Mouse (Mus musculus): Measurements from ENCODE around the gene Slc25a4. TPM values are rescaled to one million over a fixed set of nuclear protein-coding genes. Genes with fewer than 3 reads are reported as not detected.
"Not testable (repeated sequence)": the region's sequence is repeated elsewhere in the genome, so short reads cannot be mapped to it uniquely, and the experiment has no call there.

The Slc25a4 gene
- 100 to 1,000 TPM; 273 to 285 TPM for total RNA-seq (2021)
- long read RNA-seq, experiment 1, transcript Slc25a4-201 (4 exons, 1,925 nt): major isoform, 622 of 791 reads
- long read RNA-seq, experiment 1, partial matches to known transcripts: 14 of 791 reads
- long read RNA-seq, experiment 1, other reads (novel, unspliced or antisense): 154 of 791 reads
- long read RNA-seq, experiment 2, transcript Slc25a4-201 (4 exons, 1,925 nt): major isoform, 733 of 950 reads
- long read RNA-seq, experiment 2, partial matches to known transcripts: 213 of 950 reads
- long read RNA-seq, experiment 2, other reads (novel, unspliced or antisense): 4 of 950 reads

DNA sequence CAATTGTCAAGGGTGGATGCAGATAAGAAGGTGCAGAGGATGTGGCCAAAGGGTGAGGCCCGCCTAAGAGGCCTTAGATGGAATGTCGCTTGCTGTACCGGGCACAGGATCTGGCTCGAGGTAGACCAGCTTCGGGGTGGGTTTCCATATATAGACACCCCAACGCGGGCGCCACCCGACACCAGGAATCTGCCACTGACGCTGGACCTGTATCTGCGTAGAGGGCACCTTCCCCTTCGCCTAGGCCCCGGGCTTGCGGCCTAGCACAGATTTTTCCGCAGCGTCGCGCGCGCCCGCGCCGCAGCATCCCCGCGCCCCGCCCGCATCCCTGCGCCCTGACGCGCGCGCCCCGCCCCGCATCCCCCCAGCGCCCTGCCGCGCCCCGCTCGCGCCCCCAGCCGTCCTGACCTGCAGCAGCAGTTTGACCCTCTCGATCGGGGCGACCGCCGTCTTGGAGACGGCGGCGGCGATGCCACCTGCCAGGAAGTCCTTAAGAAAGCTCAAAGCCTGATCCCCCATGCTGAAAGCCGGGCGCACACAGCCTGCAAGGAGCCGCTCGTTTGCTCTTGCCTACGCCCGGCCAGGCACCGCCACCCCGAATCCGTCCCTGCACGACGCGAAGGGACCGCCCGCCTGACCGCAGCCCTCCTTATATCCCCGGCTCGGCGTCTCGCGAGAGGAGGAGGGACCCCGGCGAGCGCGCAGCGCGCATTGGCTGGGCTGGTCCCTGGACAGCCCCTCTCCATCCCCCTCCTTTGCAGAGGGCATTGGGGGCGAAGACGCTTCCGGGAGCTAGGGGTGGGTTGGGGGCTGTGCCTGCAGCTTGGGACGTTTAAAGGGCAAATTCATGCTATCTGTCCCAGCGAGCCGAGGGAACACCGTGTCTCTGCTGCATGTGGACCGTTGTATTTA is at the start of gene Slc25a4:
TSS of gene Slc25a4 (minus strand) at position 881 of the 912 bp plus-strand sequence.
- peak; percentile 98 to 99 for DNase-seq (ENCODE audit: low spot score in 2 of 2)

DNA sequence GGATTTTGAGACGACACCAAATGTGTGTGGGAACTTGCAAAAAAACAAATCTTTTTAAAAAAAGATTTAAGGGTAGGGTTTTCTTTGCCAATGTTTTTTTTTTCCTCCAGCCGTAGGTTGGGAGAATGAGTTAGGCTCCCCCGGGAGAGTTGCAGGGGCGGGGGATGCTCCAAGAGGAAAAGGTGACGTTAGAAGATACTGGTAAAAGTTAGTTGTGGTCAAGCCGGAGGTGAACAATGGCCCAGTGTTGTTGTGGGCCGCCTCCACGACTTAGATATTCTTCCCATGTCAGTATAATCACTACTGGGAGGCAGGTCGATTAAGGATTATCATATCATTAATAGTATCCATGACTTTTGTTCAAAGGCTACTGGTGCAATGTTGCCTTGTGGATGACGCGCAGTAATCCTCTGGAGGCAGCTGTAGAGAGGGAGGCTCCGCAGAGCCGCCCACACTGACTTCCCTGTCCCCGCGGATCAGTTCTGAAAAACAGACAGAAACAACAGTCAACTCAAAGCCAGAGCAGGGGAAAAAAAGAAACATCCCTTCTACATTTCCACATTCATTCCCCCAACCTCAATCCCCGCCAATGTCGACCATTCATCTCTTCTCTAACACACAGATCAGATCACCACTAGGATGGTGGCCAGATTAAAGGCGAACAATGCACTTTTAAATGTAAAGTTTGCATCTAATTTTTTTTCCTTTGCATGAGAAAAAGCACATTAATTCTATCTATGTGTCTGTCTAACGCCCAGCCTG is 47.0 kb upstream of the Slc25a4 start:
- no peak for DNase-seq (ENCODE audit: low spot score in 2 of 2)

DNA sequence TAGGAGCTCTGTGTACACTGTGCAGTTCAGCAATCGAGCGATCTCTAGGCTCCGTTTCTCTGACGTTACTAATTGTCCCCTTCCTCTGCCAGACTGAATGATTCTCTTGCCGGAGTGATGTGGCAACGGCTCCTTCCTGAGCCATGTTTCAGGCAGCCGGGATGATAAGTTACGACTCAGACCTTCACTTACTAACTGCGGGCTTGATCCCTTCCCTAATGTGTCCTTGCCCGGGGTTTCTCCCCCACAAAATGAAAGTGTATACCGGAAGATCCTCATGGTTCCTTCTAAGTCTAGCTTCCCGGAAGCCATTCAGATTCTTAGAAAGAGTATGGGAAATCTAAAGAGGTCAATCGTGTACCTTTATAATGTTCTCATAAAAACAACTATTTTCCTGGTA is 41.4 kb upstream of the Slc25a4 start:
- no peak for DNase-seq (ENCODE audit: low spot score in 2 of 2)

DNA sequence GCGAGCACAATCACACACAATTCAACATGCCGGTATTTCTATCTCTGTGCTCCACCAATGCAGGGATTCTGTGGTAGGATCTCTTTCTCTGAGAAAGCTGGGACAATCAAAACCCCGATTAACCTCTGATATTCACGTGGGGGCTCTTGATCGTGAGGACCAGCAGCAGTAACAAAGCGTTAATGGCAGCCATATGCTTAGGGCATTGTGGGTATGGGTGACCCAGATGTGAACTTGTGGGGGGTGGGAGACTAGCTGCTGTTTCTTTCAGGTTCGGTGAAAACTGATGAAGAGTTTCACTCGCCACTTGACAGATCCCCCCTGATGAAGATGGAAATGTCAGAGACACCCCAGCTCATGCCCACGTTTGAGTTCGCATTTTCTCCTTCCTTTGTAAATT is 40.5 kb upstream of the Slc25a4 start:
- no peak for DNase-seq (ENCODE audit: low spot score in 2 of 2)

DNA sequence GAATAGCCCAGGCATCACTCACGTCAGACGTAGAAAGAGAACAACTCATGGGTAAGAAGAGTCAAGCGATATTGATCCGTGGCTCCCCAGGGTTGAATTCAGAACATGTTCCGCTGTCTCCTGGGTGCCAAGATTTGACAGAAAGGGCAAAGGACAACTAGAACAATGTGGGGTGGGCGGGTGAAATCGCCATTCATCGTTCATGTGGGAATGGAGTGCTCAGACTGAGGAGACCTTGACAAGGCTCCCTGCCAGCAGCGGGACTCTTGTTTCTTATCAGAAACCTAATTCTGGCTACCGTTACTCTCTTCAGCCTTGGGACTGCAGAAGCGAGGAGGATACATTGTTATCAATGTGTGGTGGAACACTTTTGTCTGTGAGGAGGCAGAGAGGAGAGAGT is 35.3 kb upstream of the Slc25a4 start:
- no peak for DNase-seq (ENCODE audit: low spot score in 2 of 2)

DNA sequence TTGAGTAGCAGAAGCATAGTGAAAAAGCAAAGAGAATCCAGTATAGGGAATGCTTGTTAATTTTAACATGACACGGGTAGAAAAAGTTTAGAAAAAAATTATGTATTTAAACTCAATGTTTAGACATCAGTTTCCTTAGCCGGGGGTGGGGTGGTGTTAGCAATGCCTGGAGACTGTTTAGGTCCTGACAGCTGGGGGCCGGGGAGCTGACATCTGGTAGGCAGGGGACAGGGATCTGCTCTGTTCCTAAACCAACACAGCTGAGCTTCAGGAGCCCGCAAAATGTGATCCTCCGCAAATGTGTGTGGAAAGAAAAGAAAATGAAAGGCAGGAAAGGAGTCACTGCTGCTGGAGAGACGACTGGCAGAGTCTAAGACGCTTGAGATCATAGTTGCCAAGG is 31.9 kb upstream of the Slc25a4 start:
- no peak for DNase-seq (ENCODE audit: low spot score in 2 of 2)

DNA sequence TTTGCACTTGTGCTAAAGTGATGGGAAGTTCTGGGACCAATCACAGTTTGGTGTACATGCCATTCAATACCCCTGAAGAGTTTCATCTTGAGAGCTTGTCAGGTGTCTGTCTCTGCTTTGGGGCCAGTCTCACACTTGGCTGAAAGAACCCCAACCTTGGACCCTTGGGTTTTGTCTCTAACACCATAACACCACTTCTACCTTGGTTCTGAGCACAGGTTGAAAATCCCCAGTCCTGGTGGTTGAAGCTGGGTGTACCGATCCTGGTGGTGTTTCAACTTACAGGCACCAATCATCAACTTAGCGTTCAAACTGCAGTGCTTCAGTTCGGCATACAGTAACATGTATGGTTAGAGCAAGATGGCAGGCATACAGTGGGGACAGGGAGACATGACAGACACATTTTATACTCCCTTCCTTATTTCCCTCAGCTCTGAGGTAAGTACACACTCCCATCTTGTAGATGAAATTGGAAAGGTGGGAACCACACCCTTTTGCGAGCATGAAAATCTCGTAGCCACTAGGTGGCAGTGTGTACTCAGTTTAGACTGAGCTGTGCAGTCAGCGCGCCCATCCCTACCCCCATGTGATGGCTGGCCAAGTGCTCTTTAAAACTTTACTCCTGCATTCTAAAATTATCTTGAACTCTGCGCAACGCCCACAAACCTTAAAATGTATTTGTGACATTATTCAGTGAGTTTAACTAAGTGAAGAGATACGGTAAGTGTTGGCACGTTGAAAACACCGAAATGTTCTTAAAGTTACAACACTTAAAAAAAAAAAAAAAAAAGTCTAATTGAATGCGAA is 30.7 kb upstream of the Slc25a4 start:
- DNase-seq (ENCODE audit: low spot score in 2 of 2): peak; percentile 43 to 44

DNA sequence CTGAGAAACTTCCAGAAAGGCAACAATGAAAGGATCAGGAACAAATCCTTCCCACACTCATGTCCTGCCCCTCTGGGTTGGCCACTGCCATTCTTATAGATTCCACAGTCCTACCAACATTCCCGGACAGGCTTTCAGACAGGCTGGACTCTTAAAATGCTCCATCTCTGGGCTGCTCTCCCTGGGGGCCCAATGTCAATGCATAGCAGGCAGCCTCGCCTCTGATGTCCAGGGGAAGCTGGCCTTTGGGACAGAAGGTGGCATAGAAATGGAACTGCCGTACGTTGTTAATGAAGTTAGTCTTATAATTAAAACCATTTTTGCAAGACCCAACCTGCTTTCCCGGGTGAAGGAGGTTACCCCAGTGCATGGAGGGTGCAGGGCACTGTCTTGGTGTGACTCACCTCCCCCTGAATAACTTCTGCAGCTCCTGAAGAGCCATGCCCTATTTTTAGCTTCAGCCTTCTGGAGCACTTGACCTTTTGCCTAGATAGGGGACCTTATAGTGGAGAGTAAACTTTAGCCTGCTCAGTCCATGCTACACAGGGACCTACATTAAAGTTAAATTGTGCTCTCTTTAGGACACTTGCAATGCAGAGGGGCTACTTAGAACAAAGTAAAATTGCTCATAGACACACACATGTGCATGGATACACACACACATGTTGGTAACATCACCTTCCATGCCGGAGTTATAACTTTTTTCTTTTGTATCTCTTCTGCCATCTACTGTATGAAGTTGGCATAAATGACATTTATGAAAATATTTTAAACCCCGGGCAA is 25.5 kb upstream of the Slc25a4 start:
- no peak for DNase-seq (ENCODE audit: low spot score in 2 of 2)

DNA sequence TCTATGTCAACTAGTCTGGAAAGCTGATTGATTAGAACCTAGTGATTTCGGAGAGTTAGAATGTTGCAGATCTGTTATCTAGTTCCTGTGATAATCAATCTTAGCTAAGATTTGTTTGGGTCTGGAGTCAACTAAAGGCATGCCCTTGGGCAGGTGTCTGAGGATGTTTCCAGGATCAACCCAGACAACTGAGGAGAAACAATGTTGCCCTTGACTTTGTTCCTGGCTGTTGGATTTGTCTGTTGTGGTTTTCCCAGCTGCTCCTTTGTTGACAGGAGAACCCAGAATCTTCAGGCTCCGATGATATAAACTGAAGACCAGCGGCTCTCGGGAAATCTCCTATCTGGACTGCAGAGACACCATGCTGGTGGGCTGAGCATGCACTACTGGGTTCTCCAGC is 23.7 kb upstream of the Slc25a4 start:
- no peak for DNase-seq (ENCODE audit: low spot score in 2 of 2)

DNA sequence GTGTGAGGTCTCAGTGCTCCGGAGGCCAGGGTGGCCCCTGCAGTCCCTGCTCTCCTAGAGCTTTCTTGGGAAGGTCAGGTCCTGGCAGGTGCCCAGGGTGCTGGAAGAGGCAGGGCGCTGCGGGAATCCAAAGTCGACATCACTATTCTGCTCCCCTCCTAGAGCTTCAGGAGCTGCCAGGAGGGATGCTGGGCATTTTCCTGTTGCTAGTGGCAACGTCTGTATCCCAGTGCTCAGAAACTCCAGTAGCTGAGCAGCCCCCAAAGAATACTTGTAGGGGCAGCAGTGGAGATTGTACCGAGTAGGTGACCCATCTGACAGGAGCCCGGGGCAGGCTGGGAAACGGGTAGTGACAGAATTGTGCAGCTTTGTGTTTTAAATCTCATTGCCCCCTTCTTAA is 21.7 kb upstream of the Slc25a4 start:
- DNase-seq (ENCODE audit: low spot score in 2 of 2): no peak

DNA sequence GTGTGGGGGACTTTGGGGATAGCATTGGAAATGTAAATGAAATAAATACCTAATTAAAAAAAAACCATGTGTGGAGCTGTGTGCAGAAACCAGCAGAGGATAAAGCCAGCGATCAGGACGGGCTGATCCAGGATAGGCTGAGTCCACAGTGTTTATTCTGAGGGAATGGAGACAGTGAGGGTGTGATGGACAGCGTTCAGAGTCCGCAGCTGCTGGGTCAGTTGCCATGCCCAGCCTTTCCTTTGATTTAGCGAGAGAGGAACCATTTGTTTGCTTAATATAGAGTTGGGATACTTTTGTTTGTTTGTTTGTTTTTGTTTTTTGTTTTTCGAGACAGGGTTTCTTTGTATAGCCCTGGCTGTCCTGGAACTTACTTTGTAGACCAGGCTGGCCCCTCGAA is 20.9 kb upstream of the Slc25a4 start:
- DNase-seq (ENCODE audit: low spot score in 2 of 2): not testable (repeated sequence)

DNA sequence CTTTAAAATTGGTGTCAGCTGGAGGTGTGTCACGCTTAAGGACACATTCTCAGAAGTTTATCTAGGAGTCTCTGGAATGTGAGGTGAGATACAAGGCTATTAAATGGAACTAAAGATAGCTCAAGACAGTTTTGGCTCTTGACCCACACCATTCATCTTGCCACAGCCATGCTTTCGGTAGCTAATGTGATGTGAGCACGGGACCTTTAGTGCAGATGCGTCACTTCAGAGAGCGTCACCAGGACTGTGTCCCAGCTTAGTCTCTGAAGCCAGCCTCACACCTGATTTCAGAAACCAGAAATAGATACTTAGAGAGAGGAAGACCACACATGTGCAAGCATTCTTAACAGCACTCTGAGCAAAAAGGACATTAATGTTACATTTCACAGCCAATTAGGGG is 15.5 kb upstream of the Slc25a4 start:
- DNase-seq (ENCODE audit: low spot score in 2 of 2): no peak

DNA sequence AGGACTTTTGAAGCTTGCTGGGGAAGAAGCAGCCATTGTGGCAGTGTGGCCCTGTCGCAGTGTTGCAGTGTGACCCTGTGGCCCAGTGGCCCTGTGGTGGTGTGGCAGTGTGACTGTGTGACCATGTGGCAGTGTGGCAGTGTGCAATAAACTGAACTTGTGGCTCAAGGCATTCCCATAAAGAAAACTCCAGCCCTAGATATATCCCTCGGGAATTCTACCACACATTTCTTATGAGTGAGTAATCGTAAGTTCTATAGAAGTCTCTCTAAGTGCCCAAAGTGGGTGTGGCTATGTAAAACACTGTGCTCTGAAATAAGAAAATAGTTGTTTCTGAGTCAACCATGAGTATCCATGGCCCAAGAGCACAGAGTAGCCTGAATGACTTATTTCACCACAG is 14.4 kb upstream of the Slc25a4 start:
- DNase-seq (ENCODE audit: low spot score in 2 of 2): no peak

DNA sequence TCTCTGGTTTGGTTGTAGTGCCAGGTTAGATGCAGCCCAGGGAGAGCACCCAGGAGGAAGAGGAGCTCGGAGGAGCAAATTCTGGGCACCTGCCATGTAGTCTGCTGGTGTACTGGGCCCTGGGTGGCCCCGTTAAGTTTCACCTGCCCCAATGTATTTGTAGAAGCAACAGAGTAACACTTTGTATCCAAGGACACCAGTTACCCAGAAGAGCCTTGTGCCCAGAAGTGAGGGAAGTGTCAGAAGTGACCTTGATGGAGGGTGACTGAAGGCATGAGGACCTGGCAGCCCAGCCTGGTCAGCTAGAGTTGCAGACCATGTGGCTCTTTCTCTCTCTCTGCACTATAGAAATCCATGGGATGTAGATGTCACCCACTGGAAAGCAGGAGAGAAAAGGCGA is 9.5 kb upstream of the Slc25a4 start:
- no peak for DNase-seq (ENCODE audit: low spot score in 2 of 2)

DNA sequence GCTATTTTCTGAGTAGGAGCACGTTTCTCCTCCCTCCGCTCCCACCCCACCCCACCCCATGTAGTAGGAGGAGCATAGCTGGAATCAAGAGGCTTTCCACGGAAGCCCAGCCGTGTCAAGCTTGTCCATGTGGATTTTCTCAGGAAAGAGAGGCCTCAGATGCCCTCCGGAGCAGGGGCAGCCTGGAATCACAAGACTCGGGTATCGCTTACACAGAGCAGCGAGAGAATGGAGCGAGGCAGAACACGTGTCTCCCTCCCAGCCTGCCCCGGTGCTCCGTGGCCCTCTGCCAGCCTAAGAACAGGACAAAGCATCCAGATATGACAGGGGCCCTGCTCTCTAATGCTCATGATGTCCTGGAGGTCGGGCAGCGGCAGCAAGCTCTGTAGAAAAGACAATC is 5.8 kb upstream of the Slc25a4 start:
- peak; percentile 8 to 21 for DNase-seq (ENCODE audit: low spot score in 2 of 2)

DNA sequence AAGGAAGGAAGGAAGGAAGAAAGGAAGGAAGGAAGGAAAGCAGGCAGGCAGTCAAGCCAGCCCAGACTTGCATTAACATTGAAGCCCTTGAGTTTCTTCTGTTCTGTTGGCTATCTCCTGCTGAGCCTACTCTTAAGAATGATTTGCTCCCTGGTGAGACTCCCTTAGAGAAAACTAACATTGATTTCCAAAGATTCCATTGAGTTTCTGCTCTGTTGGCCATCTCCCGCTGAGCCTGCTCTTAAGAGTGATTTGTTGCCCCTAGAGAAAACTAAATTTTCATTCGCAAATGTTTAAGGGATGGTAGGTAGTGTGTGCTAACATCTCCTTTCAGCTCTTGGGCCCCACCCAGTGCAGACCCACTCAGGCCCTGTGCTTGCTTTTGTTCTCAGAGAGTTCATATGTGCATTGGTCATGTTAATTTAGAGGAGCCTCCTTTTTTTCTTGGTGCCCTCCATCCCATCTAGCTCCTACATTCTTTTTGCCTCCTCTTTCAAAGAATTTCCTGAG is 2.9 kb upstream of the Slc25a4 start:
- DNase-seq (ENCODE audit: low spot score in 2 of 2): no peak

DNA sequence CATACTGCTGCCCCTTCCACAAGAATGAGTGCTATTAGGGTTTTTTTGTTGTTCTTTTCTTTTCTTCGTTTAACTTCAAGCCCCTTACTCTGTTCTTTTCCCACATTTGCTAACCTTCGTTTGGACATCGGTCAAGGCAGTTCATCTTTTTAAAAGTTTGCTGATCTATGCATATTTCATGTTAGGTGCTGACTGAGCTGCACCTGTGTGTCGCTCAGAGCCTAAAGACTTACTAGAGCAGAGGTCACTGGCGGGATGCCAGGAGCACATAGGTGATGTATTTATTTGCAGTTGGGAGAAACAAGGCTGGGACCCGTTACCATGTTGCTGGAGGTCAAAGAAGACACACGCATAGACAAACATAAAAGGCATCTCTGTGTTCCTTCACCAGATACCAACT is 1.1 kb upstream of the Slc25a4 start:
- DNase-seq (ENCODE audit: low spot score in 2 of 2): no peak

DNA sequence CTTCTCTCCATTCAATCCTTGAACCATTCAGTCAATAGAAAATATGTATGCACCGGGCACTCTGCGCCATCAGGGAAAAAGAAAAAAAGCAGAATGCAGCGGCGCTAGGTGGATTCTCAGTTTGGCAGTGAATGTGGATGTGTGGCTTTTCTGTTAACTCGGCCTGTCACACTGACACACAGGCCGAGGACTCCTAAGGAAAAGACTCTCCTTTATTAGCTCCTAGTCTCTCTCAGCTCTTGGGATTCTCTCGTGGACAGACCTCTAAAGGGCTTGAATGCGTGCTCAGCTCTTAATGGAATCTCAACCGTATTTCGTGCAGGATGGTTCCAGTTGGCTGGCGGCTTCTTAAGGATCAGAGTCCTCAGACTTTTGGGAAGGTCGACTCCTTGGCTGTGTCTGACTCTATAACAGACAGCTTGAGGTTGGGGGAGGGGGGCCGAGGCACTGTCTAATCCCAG is 557 bp upstream of the Slc25a4 start:
- no peak for DNase-seq (ENCODE audit: low spot score in 2 of 2)

DNA sequence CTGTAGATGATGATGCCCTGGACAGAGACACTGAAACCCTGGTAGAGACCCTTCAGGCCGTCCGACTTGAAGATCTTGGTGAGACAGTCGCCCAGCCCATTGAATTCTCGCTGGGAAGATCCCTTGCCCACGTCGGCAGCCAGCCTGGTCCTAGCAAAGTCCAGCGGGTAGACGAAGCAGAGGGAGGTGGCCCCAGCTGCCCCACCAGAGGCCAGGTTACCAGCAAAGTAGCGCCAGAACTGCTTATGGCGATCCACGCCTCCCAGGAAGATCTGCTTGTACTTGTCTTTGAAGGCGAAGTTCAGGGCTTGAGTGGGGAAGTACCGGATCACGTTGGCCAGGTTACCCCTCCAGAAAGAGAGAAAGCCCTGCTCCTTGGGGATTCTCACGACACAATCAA is 2.0 kb downstream of the Slc25a4 start:
- no peak for DNase-seq (ENCODE audit: low spot score in 2 of 2)

DNA sequence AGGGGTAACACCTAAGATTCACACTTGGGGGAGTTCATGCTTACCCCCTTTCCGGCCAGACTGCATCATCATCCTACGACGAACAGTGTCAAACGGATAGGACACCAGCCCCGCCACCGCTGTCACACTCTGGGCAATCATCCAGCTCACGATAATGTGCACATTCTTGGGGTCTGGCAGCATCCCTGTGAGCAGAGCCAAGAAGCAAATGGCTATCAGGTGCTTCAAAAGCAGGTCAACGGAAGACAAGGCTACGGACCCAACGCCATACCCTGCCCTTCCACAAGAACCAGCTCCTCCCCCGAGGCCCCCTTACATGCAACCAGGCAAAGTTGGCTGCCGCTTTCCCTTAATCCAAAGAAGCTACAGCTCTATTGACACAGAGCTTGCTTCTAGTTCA is 2.7 kb downstream of the Slc25a4 start:
- DNase-seq (ENCODE audit: low spot score in 2 of 2): no peak

Data from adrenal gland, postnatal 4 days (tissue).